Mouse (Mus musculus) bone marrow macrophage, adult 2 months (primary cell): Measurements from ENCODE around the gene Ppox.

Experiments
- CTCF ChIP-seq: IDR thresholded peaks from 2 replicates; pipeline ENCODE4 v1.5.1; 2012; ENCODE audit warnings: low read depth, mild to moderate bottlenecking, low read length, moderate library complexity
- POLR2A ChIP-seq: IDR thresholded peaks from 2 replicates; pipeline ENCODE4 v1.6.1; 2012; ENCODE audit warnings: mild to moderate bottlenecking, low read depth, low read length, borderline replicate concordance

DNA sequence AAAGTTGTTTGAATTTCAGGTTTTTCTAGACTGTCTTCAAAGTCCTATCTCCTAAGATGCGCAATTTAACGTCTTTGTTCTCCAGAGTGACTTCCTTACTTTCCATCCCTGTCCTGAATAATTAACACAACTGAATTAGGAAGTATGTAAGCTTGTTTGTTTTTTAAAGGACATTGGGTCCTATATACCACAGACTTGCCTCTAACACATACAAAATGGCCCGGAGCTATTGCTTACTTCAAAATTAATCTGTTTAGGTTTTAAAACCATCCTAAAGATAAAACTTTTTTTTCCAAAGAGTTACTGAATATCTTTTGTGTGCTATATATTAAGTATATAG, 14.0 kb upstream of the Ppox start:
- TF ChIP-seq CTCF (no peak), POLR2A (no peak)
